Mouse (Mus musculus): Measurements from ENCODE around the gene Gm21992.
A peak's percentile ranks its signal among the peaks of the same experiment; 100 is the strongest.
"Not testable (repeated sequence)": the region's sequence is repeated elsewhere in the genome, so short reads cannot be mapped to it uniquely, and the experiment has no call there.

Gm21992 gene

GRCm38 (mm10) chr19:4813015-4813414 lies 1.6 kb upstream of the Gm21992 start:
- peak; percentile 56 for DNase-seq (ENCODE audit: extremely low read depth, low read depth)

GRCm38 (mm10) chr19:4812334-4812949 lies 1.0 kb upstream of the Gm21992 start:
- DNase-seq (ENCODE audit: extremely low read depth, low read depth): not testable (repeated sequence)

GRCm38 (mm10) chr19:4811909-4812242 lies 464 bp upstream of the Gm21992 start:
- no peak for DNase-seq (ENCODE audit: extremely low read depth, low read depth)

GRCm38 (mm10) chr19:4810746-4811062 lies 708 bp downstream of the Gm21992 start:
- no peak for DNase-seq (ENCODE audit: extremely low read depth, low read depth)

- no peak for DNase-seq (ENCODE audit: extremely low read depth, low read depth)
These were observed 1.1 kb downstream of the Gm21992 start for GRCm38 (mm10) chr19:4810309-4810708.

- no peak for DNase-seq (ENCODE audit: extremely low read depth, low read depth)
These were observed 8.1 kb downstream of the Gm21992 start for GRCm38 (mm10) chr19:4803283-4803682.

GRCm38 (mm10) chr19:4802691-4803091 lies 8.7 kb downstream of the Gm21992 start:
- DNase-seq (ENCODE audit: extremely low read depth, low read depth): no peak

GRCm38 (mm10) chr19:4799083-4799482 lies 12.3 kb downstream of the Gm21992 start:
- no peak for DNase-seq (ENCODE audit: extremely low read depth, low read depth)

- DNase-seq (ENCODE audit: extremely low read depth, low read depth): no peak
These were observed 13.6 kb downstream of the Gm21992 start for GRCm38 (mm10) chr19:4797846-4798245.

GRCm38 (mm10) chr19:4795929-4796328 lies 15.5 kb downstream of the Gm21992 start:
- DNase-seq (ENCODE audit: extremely low read depth, low read depth): no peak

- peak; percentile 99 for DNase-seq (ENCODE audit: extremely low read depth, low read depth)
These were observed 17.5 kb downstream of the Gm21992 start, which contains the start of gene Rbm4 for GRCm38 (mm10) chr19:4793831-4794422. Gene Rbm4, minus strand, starts transcription at chr19:4793901.

- DNase-seq (ENCODE audit: extremely low read depth, low read depth): no peak
These were observed 18.1 kb downstream of the Gm21992 start for GRCm38 (mm10) chr19:4793281-4793830.

GRCm38 (mm10) chr19:4786313-4786712 lies 25.1 kb downstream of the Gm21992 start:
- no peak for DNase-seq (ENCODE audit: extremely low read depth, low read depth)

- DNase-seq (ENCODE audit: extremely low read depth, low read depth): no peak
These were observed 26.2 kb downstream of the Gm21992 start for GRCm38 (mm10) chr19:4785206-4785605.

- no peak for DNase-seq (ENCODE audit: extremely low read depth, low read depth)
These were observed 28.5 kb downstream of the Gm21992 start for GRCm38 (mm10) chr19:4782891-4783290.

GRCm38 (mm10) chr19:4772785-4773184 lies 38.6 kb downstream of the Gm21992 start:
- DNase-seq (ENCODE audit: extremely low read depth, low read depth): no peak

- no peak for DNase-seq (ENCODE audit: extremely low read depth, low read depth)
These were observed 43.8 kb downstream of the Gm21992 start for GRCm38 (mm10) chr19:4767507-4768148.

GRCm38 (mm10) chr19:4762876-4763275 lies 48.5 kb downstream of the Gm21992 start:
- no peak for DNase-seq (ENCODE audit: extremely low read depth, low read depth)

- DNase-seq (ENCODE audit: extremely low read depth, low read depth): not testable (repeated sequence)
These were observed 50.9 kb downstream of the Gm21992 start for GRCm38 (mm10) chr19:4760544-4760943.

GRCm38 (mm10) chr19:4756921-4757320 lies 54.5 kb downstream of the Gm21992 start:
- no peak for DNase-seq (ENCODE audit: extremely low read depth, low read depth)

GRCm38 (mm10) chr19:4756193-4756911 lies 55.1 kb downstream of the Gm21992 start, which contains the start of gene Rbm4b:
Gene Rbm4b, plus strand, starts transcription at chr19:4756497.
- DNase-seq (ENCODE audit: extremely low read depth, low read depth): peak; percentile 69

Measured in MEL-GATA-1-ER (cell line).